Mouse (Mus musculus) G1E-ER4 (cell line): ENCODE measurements around the gene Sdhb. TPM values are rescaled to one million over a fixed set of nuclear protein-coding genes. Genes with fewer than 3 reads are reported as not detected.

ENCODE experiments used
- GATA1 ChIP-seq: IDR thresholded peaks from one replicate; pipeline ENCODE4 v1.8.0; 2012; ENCODE audit warnings: low read length, inconsistent platforms
- polyA plus RNA-seq: library from polyadenylated mRNA; stranded (reverse); fragments of >175 nt; gene quantifications from 2 replicates; pipeline ENCODE4 v1.2.3, GENCODE M21; 2012

The Sdhb gene
- polyA plus RNA-seq, 1 experiment, result 113 TPM

- TF ChIP-seq GATA1, result no peak
These were observed 16.0 kb upstream of the Sdhb start for GRCm38 (mm10) chr4:140944961-140945442.

GRCm38 (mm10) chr4:140945571-140945970 lies 15.4 kb upstream of the Sdhb start:
- TF ChIP-seq GATA1, result no peak

- TF ChIP-seq GATA1, result no peak
These were observed 15.0 kb upstream of the Sdhb start for GRCm38 (mm10) chr4:140946048-140946447.

GRCm38 (mm10) chr4:140946580-140947205 lies 14.3 kb upstream of the Sdhb start:
- no peak for TF ChIP-seq GATA1

- TF ChIP-seq GATA1, result no peak
These were observed 13.2 kb upstream of the Sdhb start for GRCm38 (mm10) chr4:140947487-140948440.

- no peak for TF ChIP-seq GATA1
These were observed 12.5 kb upstream of the Sdhb start for GRCm38 (mm10) chr4:140948481-140948880.

GRCm38 (mm10) chr4:140949052-140949451 lies 12.0 kb upstream of the Sdhb start:
- TF ChIP-seq GATA1, result no peak

- TF ChIP-seq GATA1, result no peak
These were observed 11.4 kb upstream of the Sdhb start for GRCm38 (mm10) chr4:140949616-140950015.

GRCm38 (mm10) chr4:140950574-140950973 lies 10.4 kb upstream of the Sdhb start:
- TF ChIP-seq GATA1, result no peak

GRCm38 (mm10) chr4:140951861-140952641 lies 9.0 kb upstream of the Sdhb start:
- TF ChIP-seq GATA1, result no peak

- TF ChIP-seq GATA1, result no peak
These were observed 3.8 kb upstream of the Sdhb start for GRCm38 (mm10) chr4:140957131-140957702.

GRCm38 (mm10) chr4:140957725-140958124 lies 3.3 kb upstream of the Sdhb start:
- TF ChIP-seq GATA1, result no peak

- TF ChIP-seq GATA1, result no peak
These were observed 2.7 kb upstream of the Sdhb start for GRCm38 (mm10) chr4:140958319-140958718.

- no peak for TF ChIP-seq GATA1
These were observed 1.8 kb upstream of the Sdhb start for GRCm38 (mm10) chr4:140959128-140959679.
